Comparison of ENCODE assay signal across 20 mouse cellular contexts in the genomic region with DNA sequence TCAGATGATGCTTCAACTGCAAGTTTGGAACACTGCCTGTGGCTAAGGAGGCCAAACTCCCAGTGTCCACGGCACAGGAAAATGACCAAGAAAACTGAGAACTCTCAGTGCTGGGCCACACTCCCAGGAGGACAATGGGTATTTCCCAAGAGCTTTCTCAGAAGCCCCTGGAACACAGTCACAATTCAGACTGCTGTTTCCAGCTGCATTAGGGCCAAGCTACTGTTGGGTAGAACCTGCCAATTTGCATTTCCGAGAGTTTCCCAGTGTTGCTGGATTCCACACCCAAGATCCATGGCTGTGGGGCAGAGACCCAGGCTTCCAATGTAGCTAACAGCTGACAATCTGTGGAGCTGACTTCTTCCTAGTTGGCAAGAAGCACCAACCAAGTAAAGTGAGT.
DNase-seq lines count a peak whose midpoint lies in the region; ATAC-seq lines count a peak whose summit lies in the region.
"Had no signal": no experiment of that assay in that cellular context is flagged by ENCODE, and none has a peak within 500 bp of the region (broad histone marks: within the 10 kb centered on the region; RNA-seq: fewer than 3 reads in every experiment).

No protein-coding gene starts in this region.

- no peaks in the 10 kb centered on the region for H3K4me1 ChIP-seq in heart, embryonic 12.5 days (replicated peaks)
- no peaks in the 10 kb centered on the region for H3K4me1 ChIP-seq in forebrain, embryonic 16.5 days (replicated peaks; ENCODE audit: control insufficient read depth, insufficient read depth, low read length)
- H3K4me1 ChIP-seq: forebrain, embryonic 10.5 days; hindbrain, embryonic 15.5 days; intestine, embryonic 15.5 days; limb, embryonic 13.5 days; neural tube, embryonic 15.5 days had no signal

- H3K27ac ChIP-seq in heart, embryonic 12.5 days (ENCODE audit: poor library complexity, severe bottlenecking) = no peak overlapping the region
- H3K27ac ChIP-seq in forebrain, embryonic 16.5 days (ENCODE audit: low read length) = no peak overlapping the region
- H3K27ac ChIP-seq: forebrain, embryonic 10.5 days; hindbrain, embryonic 15.5 days; intestine, embryonic 15.5 days; limb, embryonic 13.5 days; liver, embryonic 13.5 days; neural tube, embryonic 15.5 days; stomach, postnatal 0 days had no signal

- no peak overlapping the region for H3K9ac ChIP-seq in heart, embryonic 12.5 days
- H3K9ac ChIP-seq in forebrain, embryonic 16.5 days (replicated peaks; ENCODE audit: low read depth, low read length) = no peak overlapping the region
- H3K9ac ChIP-seq: hindbrain, embryonic 15.5 days; intestine, embryonic 15.5 days; limb, embryonic 13.5 days; liver, embryonic 13.5 days; neural tube, embryonic 15.5 days had no signal

- H3K4me3 ChIP-seq in heart, embryonic 12.5 days = no peak overlapping the region
- H3K4me3 ChIP-seq in forebrain, embryonic 16.5 days (replicated peaks; ENCODE audit: low read length) = no peak overlapping the region
- H3K4me3 ChIP-seq: forebrain, embryonic 10.5 days; hindbrain, embryonic 15.5 days; intestine, embryonic 15.5 days; limb, embryonic 13.5 days; liver, embryonic 13.5 days; neural tube, embryonic 15.5 days had no signal

- H3K27me3 ChIP-seq in heart, embryonic 12.5 days (replicated peaks) = no peaks in the 10 kb centered on the region
- H3K27me3 ChIP-seq in forebrain, embryonic 16.5 days (replicated peaks; ENCODE audit: control insufficient read depth, insufficient read depth, low read length) = no peaks in the 10 kb centered on the region
- H3K27me3 ChIP-seq: CH12.LX; hindbrain, embryonic 15.5 days; intestine, embryonic 15.5 days; limb, embryonic 13.5 days; liver, embryonic 13.5 days; neural tube, embryonic 15.5 days had no signal

- H3K4me2 ChIP-seq in heart, embryonic 12.5 days = no peak overlapping the region
- no peak overlapping the region for H3K4me2 ChIP-seq in forebrain, embryonic 16.5 days (ENCODE audit: low read length)
- H3K4me2 ChIP-seq: hindbrain, embryonic 15.5 days; intestine, embryonic 15.5 days; limb, embryonic 13.5 days; liver, embryonic 13.5 days; neural tube, embryonic 15.5 days had no signal

- peak; percentile 10 for DNase-seq in adrenal gland, postnatal 14 days
- DNase-seq in adrenal gland, postnatal 4 days (ENCODE audit: low spot score in 2 of 2) = no peak
- peak; percentile 23 to 24 for DNase-seq in heart, adult 9 months (ENCODE audit: low spot score in 2 of 2)
- DNase-seq in right cerebral cortex, adult 18-20 months = peak; percentile 12
- DNase-seq in right cerebral cortex, postnatal 25 days = no peak
- peak; percentile 6 for DNase-seq in lung, postnatal 36 days
- DNase-seq: cerebellum, adult 11-12 months; cerebellum, postnatal 25 days; kidney, postnatal 36 days; liver, embryonic 13.5 days had no signal

- 68% methylated on average over 2 of the region's 2 CpGs for WGBS in heart, embryonic 12.5 days
- 76% methylated on average over 2 of the region's 2 CpGs for WGBS in forebrain, embryonic 16.5 days

- no peaks in the 10 kb centered on the region for H3K9me3 ChIP-seq in heart, embryonic 12.5 days (replicated peaks)
- H3K9me3 ChIP-seq in forebrain, embryonic 16.5 days (ENCODE audit: control insufficient read depth, low read length) = no peaks in the 10 kb centered on the region
- H3K9me3 ChIP-seq: forebrain, embryonic 10.5 days; hindbrain, embryonic 15.5 days; intestine, embryonic 15.5 days; limb, embryonic 13.5 days; liver, embryonic 13.5 days; neural tube, embryonic 15.5 days had no signal

- no peak for ATAC-seq in heart, embryonic 12.5 days (ENCODE audit: insufficient number of reproducible peaks, low FRiP score)
- no peak for ATAC-seq in forebrain, embryonic 16.5 days
- ATAC-seq: intestine, embryonic 15.5 days; midbrain, embryonic 16.5 days had no signal

- no peaks in the 10 kb centered on the region for H3K36me3 ChIP-seq in heart, embryonic 12.5 days
- no peaks in the 10 kb centered on the region for H3K36me3 ChIP-seq in forebrain, embryonic 16.5 days (ENCODE audit: control insufficient read depth, insufficient read depth)
- H3K36me3 ChIP-seq: forebrain, embryonic 10.5 days; hindbrain, embryonic 15.5 days; intestine, embryonic 15.5 days; limb, embryonic 13.5 days; liver, embryonic 13.5 days; neural tube, embryonic 15.5 days had no signal

Comparison
In these comparisons a context has a peak if more than half of its experiments do, and no peak if none do; other contexts are left out.
1. DNase-seq: peak in adrenal gland, postnatal 14 days (single experiment), heart, adult 9 months (2 of 2), right cerebral cortex, adult 18-20 months (single experiment) and lung, postnatal 36 days (single experiment); none in adrenal gland, postnatal 4 days (0 of 2) and right cerebral cortex, postnatal 25 days (single experiment).